Mouse (Mus musculus) heart, embryonic 13.5 days (tissue): ENCODE measurements around the gene Diaph3. TPM values are rescaled to one million over a fixed set of nuclear protein-coding genes. Genes with fewer than 3 reads are reported as not detected.

Experiments
- ATAC-seq: fragments of 200-750 bp; cut with Nextera tagmentation; 2 replicates; pipeline ENCODE4 v1.8.0; 2017; ENCODE audit warnings: moderate TSS enrichment; ENCODE audit not compliant: insufficient number of reproducible peaks, low FRiP score, low TSS enrichment; ENCODE audit errors: extremely low read depth
- H3K27ac ChIP-seq: fragments of 300-500 bp; sonication (generic); replicated peaks from 2 replicates; pipeline ENCODE4 v1.5.1; 2015; ENCODE audit warnings: moderate library complexity, mild to moderate bottlenecking, inconsistent platforms
- H3K27me3 ChIP-seq: fragments of 300-500 bp; sonication (generic); replicated peaks from 2 replicates; pipeline ENCODE4 v1.6.1; 2015; ENCODE audit warnings: mild to moderate bottlenecking, inconsistent platforms
- H3K36me3 ChIP-seq: fragments of 300-500 bp; sonication (generic); 2 replicates; pipeline ENCODE4 v1.6.1; 2015; ENCODE audit warnings: mild to moderate bottlenecking, inconsistent platforms
- H3K4me1 ChIP-seq: fragments of 300-500 bp; sonication (generic); 2 replicates; pipeline ENCODE4 v1.6.1; 2015; ENCODE audit warnings: inconsistent platforms
- H3K4me2 ChIP-seq: fragments of 300-500 bp; sonication (generic); 2 replicates; pipeline ENCODE4 v1.6.1; 2015; ENCODE audit warnings: inconsistent platforms, mild to moderate bottlenecking, moderate library complexity
- H3K4me3 ChIP-seq: fragments of 300-500 bp; sonication (generic); 2 replicates; pipeline ENCODE4 v1.5.1; 2015; ENCODE audit warnings: moderate library complexity, mild to moderate bottlenecking, inconsistent platforms
- H3K9ac ChIP-seq: fragments of 300-500 bp; sonication (generic); 2 replicates; pipeline ENCODE4 v1.6.1; 2015; ENCODE audit warnings: inconsistent platforms, mild to moderate bottlenecking, moderate library complexity
- H3K9me3 ChIP-seq: fragments of 300-500 bp; sonication (generic); 2 replicates; pipeline ENCODE4 v1.6.1; 2016; ENCODE audit warnings: inconsistent platforms
- WGBS: fragments of 180-500 bp; shearing (Covaris S2); methylation state at CpG from one replicate; pipeline ENCODE4 v1.1.7; 2015; ENCODE audit warnings: mixed read lengths; 5-methylcytosine and 5-hydroxymethylcytosine counted together
- polyA plus RNA-seq: library from polyadenylated mRNA; unstranded; fragments of >200 nt; fragmentation: Nextera tagmentation; extraction: Ambion mirVana; gene quantifications from 2 replicates; pipeline ENCODE4 v1.2.1, GENCODE M21; 2015

Diaph3 gene
- polyA plus RNA-seq, 1 experiment from 2014 or later = 11.2 TPM

DNA sequence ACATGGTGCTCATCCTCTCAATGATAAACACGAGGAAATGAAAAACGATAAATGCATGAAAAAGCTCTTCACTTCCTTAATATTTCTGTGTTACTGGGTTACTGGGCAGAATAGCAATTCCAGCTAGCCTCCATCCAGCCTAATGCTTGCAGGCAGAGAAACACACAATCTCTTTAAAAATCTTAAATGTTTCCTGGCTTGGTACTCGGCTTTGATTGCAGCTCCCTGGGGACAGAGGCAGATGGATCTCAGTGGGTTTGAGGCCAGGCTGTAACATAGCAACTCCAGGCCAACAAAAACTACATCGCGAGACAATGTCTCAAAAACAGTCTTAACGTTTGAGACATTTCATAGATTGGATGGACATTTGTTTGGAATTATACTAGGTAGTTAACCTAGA is 57.1 kb downstream of the Diaph3 start:
- no peak overlapping the region for H3K27ac ChIP-seq
- peaks cover 4% of the 10 kb centered on the region; the same call in 1 of the 2 replicates for H3K9me3 ChIP-seq
- no peaks in the 10 kb centered on the region for H3K36me3 ChIP-seq
- peaks cover 6% of the 10 kb centered on the region; the same call in 1 of the 2 replicates for H3K4me1 ChIP-seq
- no peak overlapping the region for H3K4me3 ChIP-seq
- WGBS = 81% methylated on average over 6 of the region's 6 CpGs
- no peak overlapping the region for H3K4me2 ChIP-seq
- no peak overlapping the region for H3K9ac ChIP-seq
- H3K27me3 ChIP-seq = no peaks in the 10 kb centered on the region
- no peak for ATAC-seq

DNA sequence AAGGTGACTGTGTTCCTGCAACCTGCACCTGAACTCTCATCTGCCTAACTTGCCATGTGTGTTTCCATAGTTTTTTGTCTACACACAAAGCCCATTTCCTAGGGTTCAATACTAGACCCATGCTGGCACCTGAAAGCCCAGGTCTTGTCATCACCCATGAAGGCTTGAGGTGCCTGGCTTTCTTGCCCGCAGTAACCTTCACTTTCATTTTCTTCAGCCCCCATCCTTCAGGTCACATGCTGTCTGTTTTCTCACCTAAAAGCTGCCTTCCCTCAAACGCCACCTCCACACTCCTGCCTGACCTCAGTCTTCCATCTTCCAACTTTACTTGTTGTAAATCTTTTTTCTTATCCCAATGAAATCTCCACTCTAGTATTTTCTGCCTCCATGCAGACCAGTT is 61.3 kb downstream of the Diaph3 start:
- WGBS = 78% methylated on average over 2 of the region's 2 CpGs
- ATAC-seq = no peak
- no peak overlapping the region for H3K4me3 ChIP-seq
- no peak overlapping the region for H3K27ac ChIP-seq
- H3K9ac ChIP-seq = no peak overlapping the region
- H3K4me2 ChIP-seq = no peak overlapping the region
- H3K4me1 ChIP-seq = no peaks in the 10 kb centered on the region
- H3K27me3 ChIP-seq = no peaks in the 10 kb centered on the region
- 0 out of 2 replicates have a peak, but pooled peaks cover 3% of the 10 kb centered on the region for H3K36me3 ChIP-seq
- H3K9me3 ChIP-seq = no peaks in the 10 kb centered on the region

DNA sequence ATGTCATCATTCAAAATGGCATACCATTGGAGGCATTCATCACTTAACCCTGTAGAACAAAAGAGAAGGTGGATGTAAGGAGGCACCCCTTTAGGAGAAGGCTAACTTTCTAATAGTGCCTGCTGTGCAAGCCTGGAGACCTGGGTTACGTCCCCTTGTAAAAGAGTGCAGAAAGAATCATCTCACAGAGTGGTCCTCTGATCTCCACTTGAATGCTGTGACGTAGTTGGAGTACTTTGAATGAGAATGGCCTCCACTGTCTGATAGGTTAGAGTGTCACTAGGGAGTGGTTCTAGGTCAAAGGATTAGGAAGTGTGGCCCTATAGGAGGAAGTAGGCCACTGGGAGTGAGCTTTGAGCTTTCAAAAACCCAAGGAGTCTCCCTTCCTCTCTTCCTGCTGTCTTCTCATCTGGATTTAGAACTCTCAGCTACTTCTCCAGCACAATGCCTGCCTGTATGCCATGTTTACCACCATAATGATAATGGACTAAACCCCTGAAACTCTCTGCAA is 66.0 kb downstream of the Diaph3 start:
- Histone ChIP-seq H3K4me3 (no peak overlapping the region), H3K36me3 (peaks cover 19% of the 10 kb centered on the region), H3K9me3 (no peaks in the 10 kb centered on the region), H3K4me2 (no peak overlapping the region), H3K4me1 (no peaks in the 10 kb centered on the region), H3K27ac (no peak overlapping the region), H3K27me3 (no peaks in the 10 kb centered on the region), H3K9ac (no peak overlapping the region)
- WGBS = 93% methylated on average over 2 of the region's 2 CpGs
- ATAC-seq = no peak

DNA sequence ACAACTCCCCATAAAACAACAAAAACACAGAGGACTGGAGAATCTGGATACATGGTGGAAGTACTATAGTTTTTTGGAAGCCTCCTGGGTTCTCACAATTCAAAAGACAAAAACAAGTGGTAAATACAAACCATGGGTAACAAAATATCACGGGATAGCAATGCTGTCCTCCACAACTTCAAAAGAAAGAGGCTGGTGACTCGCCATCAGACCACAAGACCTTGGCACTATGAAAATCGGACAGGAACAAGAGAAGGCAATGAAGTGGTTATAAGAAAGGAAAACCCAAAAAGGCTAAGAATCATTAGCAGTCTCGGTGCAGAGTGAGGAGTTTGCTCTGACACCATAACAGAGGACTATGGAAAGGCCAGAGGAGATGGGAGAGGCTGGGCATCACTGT is 76.8 kb downstream of the Diaph3 start:
- no peak overlapping the region for H3K9ac ChIP-seq

GRCm38 (mm10) chr14:87056169-87056568 is 84.9 kb downstream of the Diaph3 start:
- Histone ChIP-seq H3K9ac (no peak overlapping the region), H3K36me3 (peaks cover 14% of the 10 kb centered on the region), H3K9me3 (peaks cover 4% of the 10 kb centered on the region; the same call in 1 of the 2 replicates), H3K4me2 (no peak overlapping the region), H3K4me3 (no peak overlapping the region), H3K27me3 (no peaks in the 10 kb centered on the region), H3K27ac (no peak overlapping the region), H3K4me1 (peaks cover 3% of the 10 kb centered on the region; the same call in 1 of the 2 replicates)
- 93% methylated on average over 2 of the region's 2 CpGs for WGBS
- ATAC-seq = no peak

More for the DNA sequence above, 76.8 kb downstream of the Diaph3 start:
- peaks cover 5% of the 10 kb centered on the region; the same call in 1 of the 2 replicates for H3K9me3 ChIP-seq
- no peak overlapping the region for H3K4me3 ChIP-seq
- H3K27ac ChIP-seq = no peak overlapping the region
- H3K27me3 ChIP-seq = no peaks in the 10 kb centered on the region
- peaks cover 13% of the 10 kb centered on the region for H3K36me3 ChIP-seq
- ATAC-seq = no peak
- 90% methylated on average over 4 of the region's 4 CpGs for whole genome bisulfite sequencing
- H3K4me2 ChIP-seq = no peak overlapping the region
- H3K4me1 ChIP-seq = no peaks in the 10 kb centered on the region

- peaks cover 4% of the 10 kb centered on the region; the same call in 1 of the 2 replicates for H3K9me3 ChIP-seq
- no peak overlapping the region for H3K4me3 ChIP-seq
- peaks cover 4% of the 10 kb centered on the region; the same call in 1 of the 2 replicates for H3K4me1 ChIP-seq
- H3K27me3 ChIP-seq = no peaks in the 10 kb centered on the region
- 54% methylated on average over 5 of the region's 5 CpGs for WGBS
- H3K36me3 ChIP-seq = peaks cover 14% of the 10 kb centered on the region
- no peak for ATAC-seq
- no peak overlapping the region for H3K9ac ChIP-seq
- no peak overlapping the region for H3K4me2 ChIP-seq
- H3K27ac ChIP-seq = no peak overlapping the region
Observed at GRCm38 (mm10) chr14:87051187-87051586, 89.8 kb downstream of the Diaph3 start.

GRCm38 (mm10) chr14:87044401-87044806 is 96.6 kb downstream of the Diaph3 start:
- H3K27me3 ChIP-seq = no peaks in the 10 kb centered on the region
- H3K4me3 ChIP-seq = no peak overlapping the region
- no peaks in the 10 kb centered on the region for H3K4me1 ChIP-seq
- no peak overlapping the region for H3K4me2 ChIP-seq
- no peaks in the 10 kb centered on the region for H3K36me3 ChIP-seq
- no peaks in the 10 kb centered on the region for H3K9me3 ChIP-seq
- no peak overlapping the region for H3K27ac ChIP-seq
- no peak for ATAC-seq
- H3K9ac ChIP-seq = no peak overlapping the region
- 49% methylated on average over 5 of the region's 5 CpGs for WGBS

- H3K4me1 ChIP-seq = peaks cover 9% of the 10 kb centered on the region; the same call in 1 of the 2 replicates
- H3K36me3 ChIP-seq = 0 out of 2 replicates have a peak, but pooled peaks cover 6% of the 10 kb centered on the region
- WGBS = 91% methylated on average over 10 of the region's 10 CpGs
Observed at GRCm38 (mm10) chr14:87020240-87020639, 120.8 kb downstream of the Diaph3 start.

GRCm38 (mm10) chr14:87019687-87020086 is 121.3 kb downstream of the Diaph3 start:
- Histone ChIP-seq H3K4me1 (peaks cover 9% of the 10 kb centered on the region; the same call in 1 of the 2 replicates), H3K4me3 (no peak overlapping the region), H3K9ac (no peak overlapping the region), H3K27me3 (no peaks in the 10 kb centered on the region), H3K4me2 (no peak overlapping the region), H3K27ac (no peak overlapping the region), H3K9me3 (no peaks in the 10 kb centered on the region), H3K36me3 (0 out of 2 replicates have a peak, but pooled peaks cover 6% of the 10 kb centered on the region)
- WGBS = 70% methylated on average over 3 of the region's 3 CpGs
- no peak for ATAC-seq

More at GRCm38 (mm10) chr14:87020240-87020639, 120.8 kb downstream of the Diaph3 start:
- no peak overlapping the region for H3K4me3 ChIP-seq
- H3K27ac ChIP-seq = no peak overlapping the region
- H3K9ac ChIP-seq = no peak overlapping the region
- ATAC-seq = no peak
- H3K9me3 ChIP-seq = no peaks in the 10 kb centered on the region
- no peak overlapping the region for H3K4me2 ChIP-seq
- no peaks in the 10 kb centered on the region for H3K27me3 ChIP-seq

- Histone ChIP-seq H3K9me3 (no peaks in the 10 kb centered on the region), H3K27me3 (no peaks in the 10 kb centered on the region), H3K4me3 (no peak overlapping the region), H3K36me3 (no peaks in the 10 kb centered on the region; the same call in none of the 2 replicates), H3K9ac (no peak overlapping the region), H3K27ac (no peak overlapping the region), H3K4me1 (no peaks in the 10 kb centered on the region), H3K4me2 (no peak overlapping the region)
- 74% methylated on average over 4 of the region's 4 CpGs for WGBS
- no peak for ATAC-seq
Observed at GRCm38 (mm10) chr14:86997318-86997717, 143.7 kb downstream of the Diaph3 start.

- Histone ChIP-seq H3K9me3 (no peaks in the 10 kb centered on the region), H3K27me3 (no peaks in the 10 kb centered on the region), H3K4me2 (no peak overlapping the region), H3K36me3 (peaks cover 4% of the 10 kb centered on the region; the same call in 1 of the 2 replicates), H3K27ac (no peak overlapping the region), H3K4me1 (no peaks in the 10 kb centered on the region), H3K4me3 (no peak overlapping the region), H3K9ac (no peak overlapping the region)
- WGBS = 83% methylated on average over 1 of the region's 1 CpGs
- ATAC-seq = no peak
Observed at GRCm38 (mm10) chr14:86951169-86951568, 189.9 kb downstream of the Diaph3 start.

GRCm38 (mm10) chr14:86937953-86938352 is 203.1 kb downstream of the Diaph3 start:
- no peak overlapping the region for H3K27ac ChIP-seq
- no peaks in the 10 kb centered on the region for H3K9me3 ChIP-seq
- no peak for ATAC-seq
- peaks cover 3% of the 10 kb centered on the region; the same call in 1 of the 2 replicates for H3K4me1 ChIP-seq
- no peak overlapping the region for H3K9ac ChIP-seq
- no peaks in the 10 kb centered on the region for H3K36me3 ChIP-seq
- H3K4me3 ChIP-seq = no peak overlapping the region
- 73% methylated on average over 2 of the region's 2 CpGs for WGBS
- no peaks in the 10 kb centered on the region for H3K27me3 ChIP-seq
- no peak overlapping the region for H3K4me2 ChIP-seq
